Mouse (Mus musculus) midbrain, embryonic 11.5 days (tissue): ENCODE data around the gene Fblim1. TPM values are rescaled to one million over a fixed set of nuclear protein-coding genes. Genes with fewer than 3 reads are reported as not detected.

Experiments
- ATAC-seq: fragments of 200-750 bp; cut with Nextera tagmentation; 2 replicates; pipeline ENCODE4 v1.8.0; 2017; ENCODE audit warnings: moderate TSS enrichment, moderate library complexity; ENCODE audit not compliant: low FRiP score
- DNase-seq: peaks from one replicate; pipeline ENCODE4 v3.0.0; 2015; ENCODE audit warnings: low spot score; ENCODE audit errors: missing footprints
- H3K27ac ChIP-seq: fragments of 300-500 bp; sonication (generic); 2 replicates; pipeline ENCODE4 v1.5.1; 2014; ENCODE audit warnings: low read depth, low read length
- H3K27me3 ChIP-seq: fragments of 300-500 bp; sonication (generic); 2 replicates; pipeline ENCODE4 v1.6.1; 2014; ENCODE audit warnings: mild to moderate bottlenecking, low read length, moderate library complexity, mixed read lengths; ENCODE audit not compliant: control insufficient read depth, insufficient read depth
- H3K36me3 ChIP-seq: fragments of 300-500 bp; sonication (generic); 2 replicates; pipeline ENCODE4 v1.6.1; 2014; ENCODE audit warnings: mild to moderate bottlenecking, low read length, moderate library complexity, mixed read lengths; ENCODE audit not compliant: control insufficient read depth, insufficient read depth
- H3K4me1 ChIP-seq: fragments of 300-500 bp; sonication (generic); 2 replicates; pipeline ENCODE4 v1.6.1; 2014; ENCODE audit warnings: low read length; ENCODE audit not compliant: control insufficient read depth, insufficient read depth
- H3K4me2 ChIP-seq: fragments of 300-500 bp; sonication (generic); 2 replicates; pipeline ENCODE4 v1.6.1; 2014; ENCODE audit warnings: mild to moderate bottlenecking, moderate library complexity
- H3K4me3 ChIP-seq: fragments of 300-500 bp; sonication (generic); 2 replicates; pipeline ENCODE4 v1.5.1; 2014; ENCODE audit warnings: low read depth, low read length
- H3K9ac ChIP-seq: fragments of 300-500 bp; sonication (generic); 2 replicates; pipeline ENCODE4 v1.6.1; 2014; ENCODE audit warnings: low read length
- H3K9me3 ChIP-seq: fragments of 300-500 bp; sonication (generic); 2 replicates; pipeline ENCODE4 v1.6.1; 2016; ENCODE audit warnings: low read length; ENCODE audit not compliant: control insufficient read depth
- WGBS: fragments of 180-500 bp; shearing (Covaris S2); extraction: QIAGEN DNeasy Blood & Tissue Kit; methylation state at CpG from one replicate; pipeline ENCODE4 v1.1.7; 2014; 5-methylcytosine and 5-hydroxymethylcytosine counted together
- polyA plus RNA-seq: library from polyadenylated mRNA; unstranded; fragments of >200 nt; fragmentation: Nextera tagmentation; extraction: Ambion mirVana; gene quantifications from 2 replicates; pipeline ENCODE4 v1.2.1, GENCODE M21; 2014

The Fblim1 gene
- polyA plus RNA-seq = 20.0 and 21.2 TPM in 2 replicates

DNA sequence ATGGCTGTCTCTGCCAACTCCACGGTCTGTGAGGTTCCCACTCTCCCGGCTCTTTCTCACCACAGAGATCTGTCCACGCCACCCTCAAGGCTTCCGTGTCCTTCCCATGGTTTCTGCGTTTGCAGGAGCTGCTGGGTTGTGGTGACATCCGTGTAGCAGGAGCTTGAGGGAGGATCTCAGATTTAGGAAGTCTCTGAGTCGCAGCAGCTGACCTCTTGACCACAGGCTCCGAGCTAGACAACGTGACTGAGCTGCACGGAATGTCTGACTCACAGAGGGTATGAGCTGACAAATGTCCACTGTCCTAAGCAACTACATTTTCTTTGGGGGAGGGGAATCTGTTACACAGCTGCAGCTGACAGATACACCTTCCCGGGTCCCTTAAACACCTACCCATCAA is at the start of gene Fblim1:
Gene Fblim1 (minus strand): TSS at position 236 of the 400 bp plus-strand sequence.
- Histone ChIP-seq H3K36me3 (no peaks in the 10 kb centered on the region), H3K4me3 (no peak within 1 kb of the TSS), H3K9ac (no peak within 1 kb of the TSS), H3K4me1 (no peaks in the 10 kb centered on the region), H3K4me2 (no peak within 1 kb of the TSS), H3K27me3 (no peaks in the 10 kb centered on the region), H3K27ac (no peak within 1 kb of the TSS), H3K9me3 (no peaks in the 10 kb centered on the region)
- ATAC-seq (no peak), DNase-seq (no peak)
- 83% methylated on average over 11 of the region's 11 CpGs for WGBS

DNA sequence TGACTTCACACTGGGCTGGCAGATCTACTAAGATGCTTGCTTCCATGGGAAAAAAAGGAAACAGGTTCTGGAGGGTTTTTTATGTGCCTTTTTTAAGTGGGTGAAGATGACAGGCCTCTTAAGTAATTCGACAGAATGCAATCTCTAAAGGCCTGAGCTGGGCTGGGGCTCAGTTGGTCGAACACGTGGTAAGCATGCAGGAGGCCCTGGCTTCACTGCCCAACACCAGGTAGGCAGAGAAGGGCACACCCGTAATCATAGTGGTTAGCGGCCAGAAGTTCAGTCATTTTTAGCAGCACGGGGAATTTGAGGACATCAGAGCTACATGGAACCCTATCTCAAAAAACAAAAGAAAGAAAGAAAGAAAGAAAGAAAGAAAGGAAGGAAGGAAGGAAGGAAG is 48.6 kb upstream of the Fblim1 start:
- Histone ChIP-seq H3K36me3 (peaks cover 6% of the 10 kb centered on the region; the same call in 1 of the 2 replicates), H3K4me2 (no peak overlapping the region), H3K4me1 (no peaks in the 10 kb centered on the region), H3K4me3 (no peak overlapping the region), H3K27ac (no peak overlapping the region), H3K27me3 (no peaks in the 10 kb centered on the region), H3K9ac (no peak overlapping the region), H3K9me3 (no peaks in the 10 kb centered on the region)
- WGBS = 94% methylated on average over 6 of the region's 6 CpGs
- DNase-seq = no peak
- no peak for ATAC-seq

DNA sequence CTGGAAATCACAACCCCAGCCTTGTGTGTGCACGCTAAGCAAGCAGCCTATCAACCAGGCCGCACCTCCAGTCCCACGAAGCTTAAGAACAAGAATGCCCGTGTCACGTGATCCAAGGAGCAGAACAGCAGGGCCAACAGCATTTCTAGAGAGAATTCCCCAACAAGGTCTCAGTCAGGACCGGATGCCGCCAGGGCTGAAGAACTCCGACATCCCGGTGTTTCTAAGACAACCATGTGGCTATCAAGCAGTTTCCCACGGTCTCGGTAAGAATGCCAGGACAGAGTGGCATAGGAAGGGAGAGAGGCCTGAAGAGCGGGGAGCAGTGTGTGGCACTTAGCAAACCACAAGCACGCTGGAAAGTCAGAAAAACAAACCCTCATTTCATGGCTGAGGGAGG is 47.9 kb upstream of the Fblim1 start:
- H3K27ac ChIP-seq = no peak overlapping the region
- H3K4me3 ChIP-seq = no peak overlapping the region
- no peak overlapping the region for H3K9ac ChIP-seq
- H3K4me1 ChIP-seq = no peaks in the 10 kb centered on the region
- H3K27me3 ChIP-seq = no peaks in the 10 kb centered on the region
- WGBS = 93% methylated on average over 13 of the region's 13 CpGs
- no peaks in the 10 kb centered on the region for H3K9me3 ChIP-seq
- no peak for DNase-seq
- no peak for ATAC-seq
- no peak overlapping the region for H3K4me2 ChIP-seq
- H3K36me3 ChIP-seq = peaks cover 6% of the 10 kb centered on the region; the same call in 1 of the 2 replicates

DNA sequence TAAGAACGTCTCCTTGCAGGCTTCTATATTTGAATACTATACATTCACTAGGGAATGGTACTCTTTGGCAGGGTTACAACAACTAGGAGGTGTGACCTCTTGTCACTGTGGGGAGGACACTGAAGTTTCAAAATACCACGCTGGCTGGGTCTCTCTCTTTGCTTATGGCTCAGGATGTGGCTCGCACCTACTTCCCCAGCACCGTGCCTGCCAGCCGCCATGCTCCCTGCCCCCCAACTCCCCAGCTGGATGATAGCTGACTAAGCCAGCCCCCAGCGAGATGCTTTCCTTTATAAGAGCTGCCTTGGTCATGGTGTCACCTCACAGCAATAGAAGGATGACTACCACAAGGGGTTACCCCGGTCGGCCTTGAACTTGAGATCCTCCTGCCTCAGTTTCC is 47.1 kb upstream of the Fblim1 start:
- ATAC-seq = no peak
- H3K36me3 ChIP-seq = 0 out of 2 replicates have a peak, but pooled peaks cover 6% of the 10 kb centered on the region
- no peak overlapping the region for H3K9ac ChIP-seq
- H3K27me3 ChIP-seq = no peaks in the 10 kb centered on the region
- no peaks in the 10 kb centered on the region for H3K4me1 ChIP-seq
- no peaks in the 10 kb centered on the region for H3K9me3 ChIP-seq
- H3K4me2 ChIP-seq = no peak overlapping the region
- WGBS = 94% methylated on average over 8 of the region's 8 CpGs
- H3K27ac ChIP-seq = no peak overlapping the region
- no peak overlapping the region for H3K4me3 ChIP-seq
- DNase-seq = no peak

DNA sequence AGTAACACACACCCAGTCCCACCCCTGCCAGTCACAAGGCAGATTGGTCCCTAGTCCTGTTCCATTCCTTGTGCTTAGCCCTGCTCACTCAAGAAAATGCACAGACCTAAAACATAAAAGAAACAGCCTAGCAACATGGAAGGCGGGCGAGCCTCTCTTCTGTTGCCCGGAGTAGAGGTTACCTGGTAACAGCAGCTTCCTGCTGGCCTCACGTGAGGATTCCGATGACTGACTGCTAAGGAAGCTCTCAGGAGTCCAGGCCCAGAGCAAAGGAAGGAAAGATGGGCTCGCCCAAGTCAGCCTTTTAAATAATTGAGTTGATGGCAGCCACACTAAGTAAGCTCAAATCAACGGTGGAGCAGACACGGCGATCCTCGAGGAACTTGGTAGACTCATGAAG is 46.0 kb upstream of the Fblim1 start:
- no peaks in the 10 kb centered on the region for H3K4me1 ChIP-seq

DNA sequence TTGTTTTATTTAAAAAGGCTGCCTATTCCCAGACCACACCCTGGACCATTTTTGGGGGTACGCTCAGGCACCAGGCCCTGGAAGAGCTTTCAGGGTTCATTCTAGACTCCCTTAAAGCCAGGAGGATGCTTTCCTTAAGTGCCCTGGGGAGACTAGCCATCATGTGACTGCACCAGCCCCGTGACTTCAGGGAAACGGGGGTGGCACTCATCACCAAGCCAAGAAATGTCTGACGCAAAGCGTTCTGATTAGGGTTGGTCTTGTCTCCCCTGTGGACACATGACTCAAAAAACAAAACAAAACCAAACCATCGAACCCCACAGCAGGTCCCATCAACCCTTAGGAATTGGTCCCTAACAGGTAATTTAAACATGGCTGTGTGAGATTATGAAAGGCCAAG is 45.4 kb upstream of the Fblim1 start:
- Histone ChIP-seq H3K4me3 (no peak overlapping the region), H3K4me2 (no peak overlapping the region), H3K27ac (no peak overlapping the region), H3K9ac (no peak overlapping the region), H3K4me1 (no peaks in the 10 kb centered on the region), H3K36me3 (0 out of 2 replicates have a peak, but pooled peaks cover 6% of the 10 kb centered on the region), H3K27me3 (no peaks in the 10 kb centered on the region), H3K9me3 (no peaks in the 10 kb centered on the region)
- DNase-seq (peak; percentile 45), ATAC-seq (no peak)
- WGBS = 90% methylated on average over 6 of the region's 6 CpGs

More for the DNA sequence above, 46.0 kb upstream of the Fblim1 start:
- Histone ChIP-seq H3K27ac (no peak overlapping the region), H3K4me3 (no peak overlapping the region), H3K36me3 (0 out of 2 replicates have a peak, but pooled peaks cover 6% of the 10 kb centered on the region), H3K9ac (no peak overlapping the region), H3K9me3 (no peaks in the 10 kb centered on the region), H3K27me3 (no peaks in the 10 kb centered on the region), H3K4me2 (no peak overlapping the region)
- no peak for ATAC-seq
- DNase-seq = no peak
- 92% methylated on average over 10 of the region's 10 CpGs for WGBS

DNA sequence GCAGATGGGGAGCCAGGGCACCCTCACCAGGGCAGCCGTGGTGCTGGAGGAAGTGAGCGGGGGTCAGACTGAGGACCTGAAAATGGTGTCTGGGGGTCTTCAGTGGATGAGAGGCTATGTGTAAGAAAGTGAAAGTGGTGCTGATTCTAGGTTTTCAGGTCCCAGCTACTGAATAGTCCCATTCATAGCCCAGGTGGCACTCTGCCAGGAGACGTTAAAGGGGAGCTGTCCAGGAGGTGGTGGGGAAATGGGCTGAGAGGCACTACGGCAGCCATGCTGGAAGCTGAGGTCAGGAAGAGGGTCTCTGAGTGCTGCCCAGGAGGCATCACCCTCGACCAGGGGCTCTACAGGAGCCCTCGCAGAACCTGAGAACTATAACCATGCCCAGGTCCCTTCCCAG is 43.3 kb upstream of the Fblim1 start:
- Histone ChIP-seq H3K4me3 (no peak overlapping the region), H3K4me1 (no peaks in the 10 kb centered on the region), H3K4me2 (no peak overlapping the region), H3K9me3 (no peaks in the 10 kb centered on the region), H3K27me3 (no peaks in the 10 kb centered on the region), H3K36me3 (0 out of 2 replicates have a peak, but pooled peaks cover 3% of the 10 kb centered on the region), H3K9ac (no peak overlapping the region), H3K27ac (no peak overlapping the region)
- WGBS = 90% methylated on average over 6 of the region's 6 CpGs
- ATAC-seq (no peak), DNase-seq (no peak)

DNA sequence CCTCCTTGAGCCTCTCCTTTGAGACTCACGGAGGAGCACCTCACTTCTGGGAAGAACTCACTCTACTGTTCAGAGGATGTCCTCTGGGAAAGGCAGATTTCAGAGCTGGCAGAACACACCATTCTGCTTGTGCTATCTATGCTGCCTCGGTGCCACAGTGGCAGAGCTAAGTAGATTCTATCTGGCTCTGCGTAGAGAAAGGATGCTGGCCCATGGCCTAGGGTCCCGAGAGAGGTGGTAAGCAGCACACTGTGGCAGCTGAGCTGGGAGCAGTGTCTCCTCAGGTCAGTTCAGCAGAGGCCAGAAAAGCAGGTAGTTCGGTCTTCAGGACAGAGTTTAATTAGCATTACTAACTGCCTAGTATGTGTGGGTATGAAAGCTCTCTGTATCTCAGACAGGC is 42.4 kb upstream of the Fblim1 start:
- no peak overlapping the region for H3K27ac ChIP-seq
- no peaks in the 10 kb centered on the region for H3K4me1 ChIP-seq
- no peak for ATAC-seq
- WGBS = 96% methylated on average over 5 of the region's 5 CpGs
- DNase-seq = no peak
- H3K27me3 ChIP-seq = no peaks in the 10 kb centered on the region
- no peak overlapping the region for H3K4me2 ChIP-seq
- H3K4me3 ChIP-seq = no peak overlapping the region
- no peak overlapping the region for H3K9ac ChIP-seq
- H3K36me3 ChIP-seq = no peaks in the 10 kb centered on the region
- no peaks in the 10 kb centered on the region for H3K9me3 ChIP-seq

DNA sequence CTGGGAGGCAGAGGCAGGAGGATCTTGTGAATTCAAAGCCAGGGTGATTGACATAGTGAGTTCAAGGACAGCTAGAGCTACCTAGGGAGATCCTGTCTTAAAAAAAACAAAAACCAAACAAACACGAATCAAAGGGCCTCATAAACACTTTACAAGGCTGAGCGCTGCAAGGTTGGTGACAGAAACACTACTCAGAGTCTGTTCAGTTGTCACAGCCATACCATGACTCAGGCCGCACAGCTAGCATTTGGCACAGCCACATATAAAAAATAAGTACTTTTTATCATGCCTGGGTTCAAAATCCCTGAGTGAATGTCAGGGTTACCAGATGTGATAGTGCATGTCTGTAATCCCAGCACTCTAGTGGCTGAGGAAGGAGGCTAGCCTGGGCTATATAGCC is 41.3 kb upstream of the Fblim1 start:
- Histone ChIP-seq H3K36me3 (no peaks in the 10 kb centered on the region), H3K4me3 (no peak overlapping the region), H3K4me2 (no peak overlapping the region), H3K4me1 (no peaks in the 10 kb centered on the region), H3K27me3 (no peaks in the 10 kb centered on the region), H3K9me3 (no peaks in the 10 kb centered on the region), H3K9ac (no peak overlapping the region), H3K27ac (no peak overlapping the region)
- ATAC-seq (no peak), DNase-seq (no peak)
- 92% methylated on average over 3 of the region's 3 CpGs for WGBS

DNA sequence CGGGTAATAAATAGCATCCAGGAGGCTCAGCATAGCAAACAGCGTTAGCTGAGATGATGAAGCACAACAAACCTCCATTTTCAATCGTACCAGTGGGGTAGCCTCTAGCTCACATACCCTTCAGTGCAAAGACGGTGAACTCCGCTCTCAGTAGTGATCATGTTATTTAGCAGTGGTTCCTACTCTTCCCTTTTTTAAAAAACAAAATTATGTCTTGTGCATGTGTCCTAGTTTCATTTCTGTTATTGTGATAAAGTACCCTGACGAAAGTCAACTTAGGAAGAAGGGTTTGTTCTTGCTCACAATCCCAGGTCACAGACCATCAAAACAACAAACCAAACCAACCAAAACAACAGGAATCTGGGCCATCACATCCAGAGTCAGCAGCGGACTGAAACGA is 40.1 kb upstream of the Fblim1 start:
- Histone ChIP-seq H3K4me1 (no peaks in the 10 kb centered on the region), H3K36me3 (no peaks in the 10 kb centered on the region), H3K27me3 (no peaks in the 10 kb centered on the region), H3K9me3 (no peaks in the 10 kb centered on the region), H3K9ac (no peak overlapping the region), H3K4me3 (no peak overlapping the region), H3K4me2 (no peak overlapping the region), H3K27ac (no peak overlapping the region)
- DNase-seq (no peak), ATAC-seq (no peak)
- WGBS = 94% methylated on average over 8 of the region's 8 CpGs
